Mouse (Mus musculus) adrenal gland, postnatal 36 days (tissue): ENCODE results near the gene Tmem44. TPM values are rescaled to one million over a fixed set of nuclear protein-coding genes. Genes with fewer than 3 reads are reported as not detected.

ENCODE experiments used
- DNase-seq, 2 experiments: peaks; one replicate each; pipeline ENCODE4 v3.0.0; 2021; ENCODE audit warnings: mixed read lengths in 1 of 2
- total RNA-seq, 2 experiments: library from RNA; stranded (reverse); gene quantifications; 2 replicates each; pipeline ENCODE4 v1.2.3; 2021

Tmem44 gene
- total RNA-seq, 2 experiments from 2014 or later, result 3.7 to 4.7 TPM

- peak; percentile 73 to 81 for DNase-seq
Measured at GRCm38 (mm10) chr16:30552621-30553338, 2.1 kb upstream of the Tmem44 start.

GRCm38 (mm10) chr16:30549966-30550747 is 485 bp downstream of the Tmem44 start:
- peak; percentile 80 to 90 for DNase-seq

- no peak for DNase-seq
Measured at GRCm38 (mm10) chr16:30549516-30549915, 1.1 kb downstream of the Tmem44 start.

DNA sequence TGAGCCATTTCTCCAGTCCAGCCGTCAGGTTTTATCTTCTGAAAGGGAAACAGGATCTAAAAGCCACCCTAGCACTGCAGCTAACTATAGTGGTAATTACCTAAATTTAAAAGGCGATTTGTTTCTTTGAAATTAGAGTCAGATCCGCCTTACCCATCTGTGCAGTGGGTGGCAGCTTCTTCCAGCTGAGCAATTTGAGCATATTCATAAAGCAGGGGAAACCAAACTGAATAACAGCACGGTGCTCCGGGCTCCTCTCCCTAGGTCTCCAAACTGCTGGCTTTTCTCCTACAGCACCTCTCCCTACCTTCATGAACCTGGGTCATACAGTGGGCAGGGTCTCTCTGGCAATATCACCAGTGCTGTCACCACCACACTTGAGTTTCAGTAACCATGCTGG is 2.4 kb downstream of the Tmem44 start:
- no peak for DNase-seq

GRCm38 (mm10) chr16:30544693-30545092 is 5.9 kb downstream of the Tmem44 start:
- no peak for DNase-seq

DNA sequence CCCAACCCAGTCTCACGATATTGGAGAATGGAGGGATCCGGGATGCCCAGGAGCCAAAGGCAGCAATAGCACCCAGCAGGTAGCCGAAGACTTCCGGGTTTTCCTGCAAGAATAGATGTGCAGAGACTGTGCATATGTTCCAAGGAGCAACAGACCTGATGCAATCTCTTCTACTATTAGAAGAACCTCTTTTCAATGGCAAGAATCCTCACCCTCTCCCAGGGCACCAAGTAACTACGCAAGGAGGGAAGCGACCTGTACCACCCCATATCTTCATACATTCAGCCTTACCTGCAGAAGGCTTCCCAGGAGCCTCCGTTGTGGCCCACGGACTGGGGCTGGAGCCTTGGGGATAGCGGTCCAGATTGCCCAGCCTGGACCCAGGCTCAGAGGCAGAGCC is 7.3 kb downstream of the Tmem44 start:
- no peak for DNase-seq

GRCm38 (mm10) chr16:30542826-30543225 is 7.8 kb downstream of the Tmem44 start:
- no peak for DNase-seq

- DNase-seq, result no peak
Measured at GRCm38 (mm10) chr16:30540107-30541001, 10.3 kb downstream of the Tmem44 start.

DNA sequence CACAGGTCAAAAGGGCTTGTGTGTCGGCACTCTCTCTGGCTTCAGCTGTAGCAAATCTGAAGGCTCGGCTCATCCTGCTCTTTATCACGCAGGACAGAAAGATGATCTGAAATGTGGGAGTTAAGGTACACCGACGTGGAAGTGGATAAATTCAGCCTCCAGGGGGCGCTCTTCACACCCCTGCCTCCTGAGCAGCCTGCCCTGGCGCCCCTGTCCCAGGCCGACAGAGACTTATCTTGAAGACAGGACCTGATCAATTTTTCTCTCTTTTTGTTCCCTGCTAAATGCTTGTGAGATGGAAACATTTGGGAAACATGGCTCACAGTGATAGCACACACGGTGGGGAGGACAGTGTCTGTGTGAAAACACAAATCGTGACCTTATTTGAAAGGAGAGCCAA is 11.2 kb downstream of the Tmem44 start:
- DNase-seq, result peak; percentile 62 to 75

- no peak for DNase-seq
Measured at GRCm38 (mm10) chr16:30535075-30535474, 15.6 kb downstream of the Tmem44 start.

- no peak for DNase-seq
Measured at GRCm38 (mm10) chr16:30533592-30533991, 17.1 kb downstream of the Tmem44 start.

GRCm38 (mm10) chr16:30532929-30533328 is 17.7 kb downstream of the Tmem44 start:
- no peak for DNase-seq

DNA sequence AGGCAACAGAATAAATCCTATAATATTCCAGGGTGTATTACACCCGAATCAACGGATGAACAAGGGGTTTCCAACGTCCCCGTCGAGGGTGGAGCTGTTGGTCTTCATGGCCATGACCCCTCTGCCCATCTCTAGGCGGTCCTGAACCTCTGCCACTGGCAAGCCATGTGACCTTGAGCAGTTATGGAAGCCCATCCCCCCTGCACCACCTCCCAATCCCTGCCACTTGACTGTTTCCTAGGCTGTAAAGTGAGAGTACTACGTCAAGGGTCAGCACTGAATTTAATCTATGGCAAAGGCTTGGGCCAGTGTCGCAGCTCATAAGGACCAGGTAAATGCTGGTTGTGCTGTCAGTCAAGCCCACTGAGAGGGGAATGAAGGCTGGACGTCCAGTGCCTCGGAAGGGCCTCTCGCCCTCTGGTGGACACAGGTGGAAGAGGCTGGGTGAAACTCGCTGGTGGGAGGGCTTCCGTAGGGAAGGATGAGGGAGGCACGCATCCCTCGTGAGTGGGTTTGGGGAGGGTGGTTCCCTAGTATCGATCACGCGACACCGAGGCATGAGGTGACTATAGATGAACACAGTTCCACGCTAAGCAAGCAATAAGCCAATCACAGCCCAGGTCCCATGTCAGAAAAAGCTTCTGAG is 18.8 kb downstream of the Tmem44 start:
- DNase-seq, result peak; percentile 56 to 62

GRCm38 (mm10) chr16:30530815-30531214 is 19.8 kb downstream of the Tmem44 start:
- DNase-seq, result no peak

GRCm38 (mm10) chr16:30528386-30528785 is 22.3 kb downstream of the Tmem44 start:
- no peak for DNase-seq

- DNase-seq, result no peak
Measured at GRCm38 (mm10) chr16:30527889-30528288, 22.8 kb downstream of the Tmem44 start.

DNA sequence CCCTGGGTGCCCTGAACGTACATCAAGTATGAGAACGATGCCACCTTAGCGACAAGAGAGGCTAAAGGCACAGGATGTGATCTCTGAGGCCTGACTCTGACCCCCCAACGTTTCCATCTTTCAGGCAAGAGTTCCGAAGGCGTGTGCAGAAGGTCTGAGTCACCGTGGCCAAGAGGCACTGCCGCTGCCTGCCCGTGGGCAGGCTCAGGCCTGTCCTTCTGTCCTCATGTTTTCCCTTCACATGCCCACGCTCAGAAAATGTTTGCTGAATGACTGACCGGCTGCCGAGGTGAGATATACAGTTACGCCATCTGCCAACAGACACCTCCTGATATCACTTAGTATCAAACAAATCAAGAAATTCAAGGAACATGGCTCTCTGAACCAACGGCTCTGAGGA is 24.9 kb downstream of the Tmem44 start:
- no peak for DNase-seq

DNA sequence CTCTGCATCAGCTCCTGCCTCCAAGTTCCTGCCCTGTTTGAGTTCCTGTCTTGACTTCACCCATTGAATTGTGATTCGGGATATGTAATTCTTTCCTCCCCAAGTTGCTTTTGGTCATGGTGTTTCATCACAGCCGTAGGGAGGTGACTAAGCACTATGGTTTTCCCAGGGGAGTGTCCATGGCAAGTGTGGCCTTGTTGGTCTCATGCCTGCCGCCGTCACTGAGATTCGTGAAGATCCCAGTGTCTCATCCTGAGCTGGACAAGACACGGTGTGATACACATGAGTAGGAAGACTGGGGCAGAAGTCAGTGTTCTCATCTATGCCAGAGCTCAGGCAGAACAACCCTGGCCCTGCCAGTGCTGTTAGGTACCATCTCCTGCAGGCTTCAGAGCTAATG is 26.2 kb downstream of the Tmem44 start:
- peak; percentile 72 to 78 for DNase-seq

DNA sequence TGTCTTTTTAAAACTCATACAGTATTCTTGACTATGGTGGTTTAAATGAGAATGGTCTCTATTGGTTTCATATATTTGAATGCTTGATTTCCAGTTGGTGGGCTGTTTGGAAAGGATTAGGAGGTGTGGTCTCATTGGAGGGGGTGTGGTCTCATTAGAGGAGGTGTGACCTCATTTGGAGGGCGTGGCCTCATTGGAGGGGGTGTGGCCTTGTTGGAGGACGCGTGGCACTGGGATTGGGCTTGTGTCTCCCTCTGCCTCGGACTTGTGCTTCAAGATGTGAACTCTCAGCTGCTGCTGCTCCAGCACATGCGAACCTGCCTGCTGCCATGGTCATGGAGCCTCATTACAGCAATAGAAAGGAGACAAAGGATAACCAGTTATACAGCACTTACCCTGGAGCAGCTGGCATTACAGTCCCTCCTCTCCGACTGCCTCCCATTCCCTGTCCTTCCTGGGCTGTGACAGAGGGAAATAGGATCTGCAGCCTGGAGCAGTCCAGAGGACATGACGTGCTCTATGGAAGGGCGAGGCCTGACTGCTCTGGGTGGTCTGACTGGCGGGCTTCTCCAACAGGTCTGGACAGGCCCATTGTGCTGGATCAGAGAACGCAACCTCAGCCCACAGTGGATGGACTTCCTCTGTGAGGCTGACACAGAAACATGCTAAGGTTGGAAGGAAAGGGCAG is 28.2 kb downstream of the Tmem44 start:
- no peak for DNase-seq

DNA sequence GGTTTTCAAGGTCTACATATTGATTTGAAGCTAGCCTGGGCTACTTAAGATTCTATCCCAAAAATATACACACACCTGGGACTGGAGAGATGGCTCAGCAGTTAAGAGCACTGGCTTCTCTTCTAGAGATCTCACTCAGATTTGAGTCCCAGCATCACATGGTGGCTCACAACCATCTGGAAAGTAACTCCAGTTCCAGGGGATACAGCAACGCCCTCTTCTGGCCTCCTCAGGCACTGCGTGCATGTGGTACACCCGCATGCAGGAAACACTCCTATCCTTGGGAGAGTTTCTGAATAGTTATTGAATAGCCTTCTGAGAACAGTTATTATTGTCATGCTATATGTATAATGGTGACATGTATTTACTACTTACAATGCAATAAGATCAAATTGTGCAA is 29.5 kb downstream of the Tmem44 start:
- no peak for DNase-seq

DNA sequence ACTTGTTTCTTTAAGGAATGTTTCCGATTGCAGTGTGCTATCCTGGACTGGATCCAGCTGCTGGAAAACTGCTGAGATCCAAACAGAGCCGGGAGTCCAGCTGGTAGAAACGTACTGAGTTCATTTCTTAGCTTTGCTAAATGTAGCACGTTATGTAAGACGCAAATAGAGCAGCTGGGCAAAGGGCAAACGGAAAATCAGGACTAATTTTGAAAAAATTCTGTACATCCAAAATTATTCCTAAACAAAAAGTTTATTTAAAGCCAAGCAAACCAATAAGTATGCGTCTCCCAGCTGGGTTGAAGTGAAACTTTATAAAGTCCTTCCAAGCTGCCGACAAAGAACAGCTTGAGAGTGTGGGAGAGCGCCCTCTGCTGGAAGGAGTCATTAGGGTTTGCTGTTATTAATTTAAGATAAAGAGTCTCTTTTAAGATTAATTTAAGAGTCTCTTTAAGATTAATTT is 30.2 kb downstream of the Tmem44 start:
- peak; percentile 85 to 87 for DNase-seq
